ENCODE assay signal across 16 mouse cellular contexts in the genomic region with DNA sequence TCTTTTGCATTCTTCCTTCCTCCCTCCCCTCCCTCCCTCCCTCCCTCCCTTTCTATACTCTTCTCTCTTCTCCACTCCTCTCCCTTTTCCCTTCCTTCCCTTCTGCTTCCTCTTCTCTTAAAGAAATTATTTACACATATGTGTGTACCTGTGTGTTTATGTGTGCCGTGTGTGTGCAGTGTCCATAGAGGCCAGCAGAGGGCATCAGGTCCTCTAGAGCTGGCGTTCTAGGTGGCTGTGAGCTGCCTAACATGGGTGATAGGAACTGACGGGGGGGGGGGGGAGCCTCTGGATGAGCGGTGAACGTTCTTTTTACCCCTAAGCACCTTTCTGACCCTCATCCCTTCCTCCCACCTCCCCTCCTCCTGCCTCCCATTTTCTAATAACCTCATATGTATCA.
"Had no signal": no experiment of that assay in that cellular context is flagged by ENCODE, and none has a peak within 500 bp of the region (broad histone marks: within the 10 kb centered on the region; RNA-seq: fewer than 3 reads in every experiment).

No protein-coding gene starts in this region.

- H3K4me3 ChIP-seq: left cerebral cortex, adult 2 months; liver, embryonic 15.5 days; lung, embryonic 15.5 days had no signal

- H3K27me3 ChIP-seq: liver, embryonic 15.5 days; lung, embryonic 15.5 days had no signal

- H3K27ac ChIP-seq: left cerebral cortex, adult 2 months; liver, embryonic 15.5 days; lung, embryonic 15.5 days had no signal

- H3K4me2 ChIP-seq: liver, embryonic 15.5 days; lung, embryonic 15.5 days; midbrain, embryonic 11.5 days had no signal

- H3K9ac ChIP-seq: liver, embryonic 15.5 days; lung, embryonic 15.5 days had no signal

- DNase-seq: kidney, adult 11 months; kidney, adult 8-10 months; kidney, postnatal 14 days; kidney, postnatal 4 days; layer of hippocampus, adult 9-11 months; layer of hippocampus, postnatal 36 days; lung, adult 18-20 months; lung, postnatal 10 days; lung, postnatal 4 days; midbrain, embryonic 14.5 days; thymus, adult 2 months; thymus, postnatal 25 days had no signal

- H3K9me3 ChIP-seq: liver, embryonic 15.5 days; lung, embryonic 15.5 days had no signal

- H3K4me1 ChIP-seq: liver, embryonic 15.5 days; lung, embryonic 15.5 days had no signal
